Mouse (Mus musculus) heart, embryonic 11.5 days (tissue): ENCODE measurements around the gene Shisal2a. TPM values are rescaled to one million over a fixed set of nuclear protein-coding genes. Genes with fewer than 3 reads are reported as not detected.
"Not testable (repeated sequence)": the region's sequence is repeated elsewhere in the genome, so short reads cannot be mapped to it uniquely, and the experiment has no call there.

Experiments
- ATAC-seq: fragments of 200-750 bp; cut with Nextera tagmentation; replicated peaks from 2 replicates; pipeline ENCODE4 v1.8.0; 2017; ENCODE audit warnings: moderate library complexity; ENCODE audit not compliant: insufficient number of reproducible peaks, low FRiP score, low TSS enrichment
- H3K27ac ChIP-seq: fragments of 300-500 bp; sonication (generic); 2 replicates; pipeline ENCODE4 v1.5.1; 2014; ENCODE audit warnings: mild to moderate bottlenecking, low read depth, low read length
- H3K27me3 ChIP-seq: fragments of 300-500 bp; sonication (generic); 2 replicates; pipeline ENCODE4 v1.6.1; 2014; ENCODE audit warnings: mild to moderate bottlenecking, low read length, mixed read lengths; ENCODE audit not compliant: control insufficient read depth, insufficient read depth
- H3K36me3 ChIP-seq: fragments of 300-500 bp; sonication (generic); 2 replicates; pipeline ENCODE4 v1.6.1; 2014; ENCODE audit warnings: mild to moderate bottlenecking, low read length, moderate library complexity, mixed read lengths; ENCODE audit not compliant: control insufficient read depth, insufficient read depth
- H3K4me1 ChIP-seq: fragments of 300-500 bp; sonication (generic); 2 replicates; pipeline ENCODE4 v1.6.1; 2014; ENCODE audit warnings: low read length; ENCODE audit not compliant: control insufficient read depth, insufficient read depth
- H3K4me2 ChIP-seq: fragments of 300-500 bp; sonication (generic); 2 replicates; pipeline ENCODE4 v1.6.1; 2014; ENCODE audit warnings: mild to moderate bottlenecking, moderate library complexity
- H3K4me3 ChIP-seq: fragments of 300-500 bp; sonication (generic); 2 replicates; pipeline ENCODE4 v1.5.1; 2014; ENCODE audit warnings: low read depth, low read length
- H3K9ac ChIP-seq: fragments of 300-500 bp; sonication (generic); 2 replicates; pipeline ENCODE4 v1.6.1; 2014; ENCODE audit warnings: mild to moderate bottlenecking, low read depth, low read length, moderate library complexity
- H3K9me3 ChIP-seq: fragments of 300-500 bp; sonication (generic); replicated peaks from 2 replicates; pipeline ENCODE4 v1.6.1; 2016; ENCODE audit warnings: low read length; ENCODE audit not compliant: control insufficient read depth
- WGBS: fragments of 180-500 bp; shearing (Covaris S2); extraction: QIAGEN DNeasy Blood & Tissue Kit; methylation state at CpG from one replicate; pipeline ENCODE4 v1.1.7; 2014; ENCODE audit not compliant: insufficient replicate concordance; 5-methylcytosine and 5-hydroxymethylcytosine counted together
- polyA plus RNA-seq: library from polyadenylated mRNA; unstranded; fragments of >200 nt; fragmentation: Nextera tagmentation; extraction: Ambion mirVana; gene quantifications from 2 replicates; pipeline ENCODE4 v1.2.1, GENCODE M21; 2014

Gene Shisal2a
- polyA plus RNA-seq, 1 experiment from 2014 or later, result 1.3 TPM

DNA sequence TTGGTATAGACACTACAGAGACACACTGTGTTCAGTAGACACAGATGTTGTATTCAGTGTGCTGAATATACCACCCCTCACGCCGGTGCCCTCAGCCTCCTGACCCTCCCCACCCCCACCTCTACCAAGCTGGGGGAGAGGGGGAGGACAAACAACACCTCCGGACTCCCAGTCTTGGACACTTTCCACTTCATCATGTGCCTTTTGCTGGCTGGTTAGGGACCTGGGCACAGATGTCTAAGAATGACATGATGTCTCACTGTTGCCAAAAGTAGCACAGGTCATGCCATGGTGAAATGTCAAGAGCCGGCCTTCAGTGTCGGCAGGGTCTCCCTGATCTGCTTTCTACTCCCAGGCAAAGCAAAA, 19.1 kb downstream of the Shisal2a start:
- ATAC-seq, result no peak
- no peak overlapping the region for H3K4me3 ChIP-seq
- peaks cover 35% of the 10 kb centered on the region for H3K4me1 ChIP-seq
- 14% methylated on average over 5 of the region's 5 CpGs for WGBS
- no peaks in the 10 kb centered on the region for H3K9me3 ChIP-seq
- no peak overlapping the region for H3K9ac ChIP-seq
- no peak overlapping the region for H3K4me2 ChIP-seq
- H3K27ac ChIP-seq, result peak overlapping the region; percentile 92
- H3K36me3 ChIP-seq, result no peaks in the 10 kb centered on the region
- H3K27me3 ChIP-seq, result no peaks in the 10 kb centered on the region

GRCm38 (mm10) chr4:108363355-108364110, 19.6 kb downstream of the Shisal2a start:
- peak overlapping the region; percentile 41 for H3K4me2 ChIP-seq
- H3K36me3 ChIP-seq, result no peaks in the 10 kb centered on the region
- H3K4me3 ChIP-seq, result no peak overlapping the region
- H3K9ac ChIP-seq, result 0 out of 2 replicates have a peak overlapping the region, but pooled peaks have one; percentile 59
- 17% methylated on average over 7 of the region's 7 CpGs for WGBS
- ATAC-seq, result no peak
- peak overlapping the region; percentile 92 for H3K27ac ChIP-seq
- no peaks in the 10 kb centered on the region for H3K9me3 ChIP-seq
- peaks cover 40% of the 10 kb centered on the region for H3K4me1 ChIP-seq
- no peaks in the 10 kb centered on the region for H3K27me3 ChIP-seq

GRCm38 (mm10) chr4:108362321-108363261, 20.6 kb downstream of the Shisal2a start:
- ATAC-seq, result 0 out of 2 replicates have a peak, but pooled peaks have one; percentile 12

GRCm38 (mm10) chr4:108360136-108361055, 22.8 kb downstream of the Shisal2a start:
- peak overlapping the region; percentile 58 for H3K4me2 ChIP-seq
- peak; percentile 72 for ATAC-seq
- no peaks in the 10 kb centered on the region for H3K27me3 ChIP-seq
- no peaks in the 10 kb centered on the region for H3K36me3 ChIP-seq
- peak overlapping the region; percentile 61; the same call in 1 of the 2 replicates for H3K9ac ChIP-seq
- no peaks in the 10 kb centered on the region for H3K9me3 ChIP-seq
- peak overlapping the region; percentile 15; the same call in 1 of the 2 replicates for H3K4me3 ChIP-seq
- H3K27ac ChIP-seq, result peak overlapping the region; percentile 82
- WGBS, result 7% methylated on average over 28 of the region's 28 CpGs
- peaks cover 48% of the 10 kb centered on the region for H3K4me1 ChIP-seq

More at GRCm38 (mm10) chr4:108362321-108363261, 20.6 kb downstream of the Shisal2a start:
- WGBS, result 12% methylated on average over 18 of the region's 18 CpGs
- peak overlapping the region; percentile 92 for H3K27ac ChIP-seq
- H3K9ac ChIP-seq, result peak overlapping the region; percentile 59; the same call in 1 of the 2 replicates
- H3K4me2 ChIP-seq, result peak overlapping the region; percentile 41
- no peaks in the 10 kb centered on the region for H3K9me3 ChIP-seq
- no peaks in the 10 kb centered on the region for H3K36me3 ChIP-seq
- peaks cover 44% of the 10 kb centered on the region for H3K4me1 ChIP-seq
- H3K4me3 ChIP-seq, result no peak overlapping the region
- H3K27me3 ChIP-seq, result no peaks in the 10 kb centered on the region

- H3K4me2 ChIP-seq, result no peak overlapping the region
- peak overlapping the region; percentile 82 for H3K27ac ChIP-seq
- H3K27me3 ChIP-seq, result no peaks in the 10 kb centered on the region
- H3K9ac ChIP-seq, result peak overlapping the region; percentile 16; the same call in 1 of the 2 replicates
- 25% methylated on average over 4 of the region's 4 CpGs for WGBS
- ATAC-seq, result no peak
- peaks cover 45% of the 10 kb centered on the region for H3K4me1 ChIP-seq
- H3K36me3 ChIP-seq, result no peaks in the 10 kb centered on the region
- H3K9me3 ChIP-seq, result no peaks in the 10 kb centered on the region
- no peak overlapping the region for H3K4me3 ChIP-seq
Observed at GRCm38 (mm10) chr4:108358498-108358897, 24.7 kb downstream of the Shisal2a start.

DNA sequence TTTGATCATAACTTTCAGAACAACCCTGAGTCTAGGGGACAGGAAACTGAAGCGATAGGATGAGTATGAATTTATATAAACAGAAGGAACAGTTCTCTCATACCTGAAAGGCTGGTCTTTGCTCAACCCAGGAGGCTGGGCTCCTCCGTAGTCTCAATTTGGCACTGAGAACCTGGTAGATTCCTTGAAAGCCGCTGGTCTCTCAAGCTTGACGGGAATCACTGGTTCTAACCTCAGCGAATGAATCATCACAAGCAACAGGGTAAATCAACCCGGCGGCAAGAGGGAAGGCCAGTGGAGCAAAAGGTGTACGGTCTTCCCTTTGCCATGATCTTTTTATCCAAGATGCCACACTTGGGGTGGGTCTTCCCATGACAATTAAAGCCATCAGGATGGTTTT, 25.7 kb downstream of the Shisal2a start:
- Histone ChIP-seq H3K36me3 (no peaks in the 10 kb centered on the region), H3K4me2 (no peak overlapping the region), H3K9me3 (no peaks in the 10 kb centered on the region), H3K27me3 (no peaks in the 10 kb centered on the region), H3K4me3 (no peak overlapping the region), H3K27ac (no peak overlapping the region), H3K4me1 (peaks cover 34% of the 10 kb centered on the region), H3K9ac (no peak overlapping the region)
- 84% methylated on average over 8 of the region's 8 CpGs for WGBS
- no peak for ATAC-seq

DNA sequence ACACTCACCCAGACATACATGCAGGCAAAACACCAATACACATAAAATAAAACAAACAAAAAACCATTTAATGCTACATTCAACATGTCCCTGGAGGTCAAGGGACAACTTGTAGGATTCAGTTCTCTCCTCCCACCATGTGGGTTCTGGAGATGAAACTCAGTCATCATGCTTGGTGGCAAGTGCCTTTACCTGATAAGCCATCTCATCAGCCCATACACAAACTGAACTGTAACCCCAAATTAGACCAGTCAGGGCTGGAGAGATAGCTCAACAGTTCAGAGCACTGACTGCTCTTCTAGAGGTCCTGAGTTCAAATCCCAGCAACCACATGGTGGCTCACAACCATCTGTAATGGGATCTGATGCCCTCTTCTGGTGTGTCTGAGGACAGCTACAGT, 29.6 kb downstream of the Shisal2a start:
- H3K36me3 ChIP-seq, H3K9ac ChIP-seq, H3K9me3 ChIP-seq, H3K4me3 ChIP-seq, H3K4me2 ChIP-seq, H3K27ac ChIP-seq, ATAC-seq, H3K27me3 ChIP-seq: not testable (repeated sequence)
- peaks cover 43% of the 10 kb centered on the region for H3K4me1 ChIP-seq

- ATAC-seq, result peak; percentile 78
- Histone ChIP-seq H3K27me3 (no peaks in the 10 kb centered on the region), H3K9ac (peak overlapping the region; percentile 40; the same call in 1 of the 2 replicates), H3K27ac (peak overlapping the region; percentile 87), H3K36me3 (no peaks in the 10 kb centered on the region), H3K9me3 (no peaks in the 10 kb centered on the region), H3K4me2 (peak overlapping the region; percentile 22; the same call in 1 of the 2 replicates), H3K4me3 (no peak overlapping the region), H3K4me1 (peaks cover 42% of the 10 kb centered on the region)
- 4% methylated on average over 8 of the region's 8 CpGs for WGBS
Observed at GRCm38 (mm10) chr4:108350819-108351218, 32.3 kb downstream of the Shisal2a start.
